Mouse (Mus musculus) hindbrain, embryonic 14.5 days (tissue): ENCODE results near the gene Gm10486. TPM values are rescaled to one million over a fixed set of nuclear protein-coding genes. Genes with fewer than 3 reads are reported as not detected.
"Not testable (repeated sequence)": the region's sequence is repeated elsewhere in the genome, so short reads cannot be mapped to it uniquely, and the experiment has no call there.

Experiments
- ATAC-seq: fragments of 200-750 bp; cut with Nextera tagmentation; 2 replicates; pipeline ENCODE4 v1.8.0; 2017; ENCODE audit warnings: moderate number of reproducible peaks, mild to moderate bottlenecking, moderate TSS enrichment, moderate library complexity; ENCODE audit not compliant: low FRiP score
- DNase-seq: peaks from one replicate; pipeline ENCODE4 v3.0.0-alpha.2; 2015; ENCODE audit warnings: low spot score
- H3K27ac ChIP-seq: fragments of 300-500 bp; sonication (generic); 2 replicates; pipeline ENCODE4 v1.5.1; 2014; ENCODE audit warnings: mild to moderate bottlenecking, moderate library complexity
- H3K27me3 ChIP-seq: fragments of 300-500 bp; sonication (generic); 2 replicates; pipeline ENCODE4 v1.6.1; 2014; ENCODE audit warnings: mild to moderate bottlenecking, low read length, mixed read lengths; ENCODE audit not compliant: control insufficient read depth, insufficient read depth
- H3K36me3 ChIP-seq: fragments of 300-500 bp; sonication (generic); replicated peaks from 2 replicates; pipeline ENCODE4 v1.6.1; 2014; ENCODE audit not compliant: control insufficient read depth, insufficient read depth
- H3K4me1 ChIP-seq: fragments of 300-500 bp; sonication (generic); replicated peaks from 2 replicates; pipeline ENCODE4 v1.6.1; 2014; ENCODE audit warnings: antibody characterized with exemption, low read length, mixed read lengths; ENCODE audit not compliant: control insufficient read depth, insufficient read depth
- H3K4me2 ChIP-seq: fragments of 300-500 bp; sonication (generic); replicated peaks from 2 replicates; pipeline ENCODE4 v1.6.1; 2014; ENCODE audit warnings: mild to moderate bottlenecking, moderate library complexity
- H3K4me3 ChIP-seq: fragments of 300-500 bp; sonication (generic); replicated peaks from 2 replicates; pipeline ENCODE4 v1.5.1; 2014; ENCODE audit warnings: mild to moderate bottlenecking, low read length
- H3K9ac ChIP-seq: fragments of 300-500 bp; sonication (generic); 2 replicates; pipeline ENCODE4 v1.6.1; 2014
- H3K9me3 ChIP-seq: fragments of 300-500 bp; sonication (generic); 2 replicates; pipeline ENCODE4 v1.6.1; 2016; ENCODE audit warnings: low read length; ENCODE audit not compliant: control insufficient read depth
- WGBS: fragments of 180-500 bp; shearing (Covaris S2); extraction: QIAGEN DNeasy Blood & Tissue Kit; methylation state at CpG from one replicate; pipeline ENCODE4 v1.1.7; 2014; 5-methylcytosine and 5-hydroxymethylcytosine counted together
- polyA plus RNA-seq: library from polyadenylated mRNA; unstranded; fragments of >200 nt; fragmentation: Nextera tagmentation; extraction: Ambion mirVana; gene quantifications from 2 replicates; pipeline ENCODE4 v1.2.1, GENCODE M21; 2014

Gene Gm10486
- polyA plus RNA-seq: not detected in 2 replicates

DNA sequence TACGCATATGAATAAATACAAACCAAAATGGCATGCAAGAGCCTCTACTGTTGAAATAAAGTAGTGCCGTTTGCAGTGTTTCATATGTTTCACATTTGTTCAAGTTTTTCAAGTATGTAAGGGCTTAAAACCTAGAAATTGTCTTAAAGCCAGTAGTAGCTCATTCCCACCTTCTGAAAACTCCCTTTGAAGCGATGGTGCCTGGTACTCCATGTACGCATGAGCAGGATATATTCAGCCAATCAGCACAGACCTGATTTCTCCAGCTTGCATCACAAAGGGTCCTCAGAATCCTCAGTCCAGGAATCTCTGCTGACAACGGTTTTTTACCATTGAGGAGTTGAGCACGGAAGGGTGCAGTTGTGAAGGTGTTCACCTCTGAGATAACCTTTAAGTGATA, at the start of gene Gm10486:
TSS of gene Gm10486 (plus strand) at position 301 of the 400 bp plus-strand sequence.
- no CpG with 5 or more reads among the region's 6 CpGs for WGBS
- H3K4me3 ChIP-seq, ATAC-seq: not testable (repeated sequence)

More for the DNA sequence above, at the start of gene Gm10486:
- not testable (repeated sequence) for H3K27ac ChIP-seq, H3K9ac ChIP-seq, H3K9me3 ChIP-seq, DNase-seq, H3K4me1 ChIP-seq, H3K4me2 ChIP-seq, H3K36me3 ChIP-seq, H3K27me3 ChIP-seq
